Mouse (Mus musculus): ENCODE measurements at regions not wholly inside any gene's neighbourhood (a gene's known extent, or its start where the extent isn't known, plus 50 kb on each side); places are given as distances from the start of the nearest gene placed in this dataset.

- 65% methylated on average over 7 of the region's 7 CpGs for WGBS
- no peak overlapping the region for H3K9ac ChIP-seq (ENCODE audit: low read length)
- no peaks in the 10 kb centered on the region for H3K27me3 ChIP-seq (ENCODE audit: control insufficient read depth, insufficient read depth, low read length)
- no peak overlapping the region for H3K27ac ChIP-seq (ENCODE audit: low read depth, low read length)
- H3K36me3 ChIP-seq (ENCODE audit: control insufficient read depth, insufficient read depth, low read length): no peaks in the 10 kb centered on the region
- no peaks in the 10 kb centered on the region; the same call in 1 of the 2 replicates for H3K9me3 ChIP-seq (ENCODE audit: control insufficient read depth, low read length)
- no peak overlapping the region for H3K4me2 ChIP-seq
- no peak for DNase-seq (ENCODE audit: low spot score, missing footprints)
- ATAC-seq (ENCODE audit: low FRiP score): no peak
- H3K4me1 ChIP-seq (ENCODE audit: control insufficient read depth, insufficient read depth, low read length): no peaks in the 10 kb centered on the region
- H3K4me3 ChIP-seq (ENCODE audit: low read depth, low read length): no peak overlapping the region
These were observed 65.6 kb upstream of the Ntrk2 start for GRCm38 (mm10) chr13:58740731-58741130.

- Histone ChIP-seq H3K27ac (ENCODE audit: low read depth, low read length) (no peak overlapping the region), H3K4me1 (ENCODE audit: control insufficient read depth, insufficient read depth, low read length) (no peaks in the 10 kb centered on the region), H3K4me3 (ENCODE audit: low read depth, low read length) (no peak overlapping the region), H3K36me3 (ENCODE audit: control insufficient read depth, insufficient read depth, low read length) (no peaks in the 10 kb centered on the region), H3K9me3 (ENCODE audit: control insufficient read depth, low read length) (no peaks in the 10 kb centered on the region; the same call in 1 of the 2 replicates), H3K9ac (ENCODE audit: low read length) (no peak overlapping the region), H3K27me3 (ENCODE audit: control insufficient read depth, insufficient read depth, low read length) (no peaks in the 10 kb centered on the region), H3K4me2 (no peak overlapping the region)
- no peak for ATAC-seq (ENCODE audit: low FRiP score)
- WGBS: 92% methylated on average over 3 of the region's 3 CpGs
- DNase-seq (ENCODE audit: low spot score, missing footprints): peak; percentile 49
These were observed 60.3 kb upstream of the Ntrk2 start for GRCm38 (mm10) chr13:58746056-58746455.

GRCm38 (mm10) chr13:58747685-58748084 is 58.7 kb upstream of the Ntrk2 start:
- H3K4me3 ChIP-seq (ENCODE audit: low read depth, low read length): no peak overlapping the region
- no peaks in the 10 kb centered on the region for H3K4me1 ChIP-seq (ENCODE audit: control insufficient read depth, insufficient read depth, low read length)
- 92% methylated on average over 6 of the region's 6 CpGs for WGBS
- no peaks in the 10 kb centered on the region; the same call in 1 of the 2 replicates for H3K9me3 ChIP-seq (ENCODE audit: control insufficient read depth, low read length)
- no peak overlapping the region for H3K4me2 ChIP-seq
- no peaks in the 10 kb centered on the region for H3K36me3 ChIP-seq (ENCODE audit: control insufficient read depth, insufficient read depth, low read length)
- no peak for ATAC-seq (ENCODE audit: low FRiP score)
- H3K27ac ChIP-seq (ENCODE audit: low read depth, low read length): no peak overlapping the region
- no peak for DNase-seq (ENCODE audit: low spot score, missing footprints)
- H3K27me3 ChIP-seq (ENCODE audit: control insufficient read depth, insufficient read depth, low read length): no peaks in the 10 kb centered on the region
- H3K9ac ChIP-seq (ENCODE audit: low read length): no peak overlapping the region

GRCm38 (mm10) chr13:58756125-58756524 is 50.2 kb upstream of the Ntrk2 start:
- no peaks in the 10 kb centered on the region for H3K9me3 ChIP-seq (ENCODE audit: control insufficient read depth, low read length)
- H3K9ac ChIP-seq (ENCODE audit: low read length): no peak overlapping the region
- no peak overlapping the region for H3K27ac ChIP-seq (ENCODE audit: low read depth, low read length)
- ATAC-seq (ENCODE audit: low FRiP score) (no peak), DNase-seq (ENCODE audit: low spot score, missing footprints) (no peak)
- H3K4me1 ChIP-seq (ENCODE audit: control insufficient read depth, insufficient read depth, low read length): no peaks in the 10 kb centered on the region
- no peak overlapping the region for H3K4me2 ChIP-seq
- H3K36me3 ChIP-seq (ENCODE audit: control insufficient read depth, insufficient read depth, low read length): no peaks in the 10 kb centered on the region
- H3K4me3 ChIP-seq (ENCODE audit: low read depth, low read length): no peak overlapping the region
- WGBS: 70% methylated on average over 6 of the region's 6 CpGs
- H3K27me3 ChIP-seq (ENCODE audit: control insufficient read depth, insufficient read depth, low read length): no peaks in the 10 kb centered on the region
